Mouse (Mus musculus) testis, adult 10 weeks (tissue): ENCODE data around the gene Gm17079. TPM values are rescaled to one million over a fixed set of nuclear protein-coding genes. Genes with fewer than 3 reads are reported as not detected.

Experiments
- polyA plus RNA-seq: library from polyadenylated mRNA; stranded (reverse); fragments of 350-450 nt; fragmentation: Illumina TruSeq; extraction: RNeasy Lipid Tissue Mini Kit (QIAGEN cat#74804); gene quantifications from one replicate; pipeline ENCODE4 v1.2.3, GENCODE M21; 2014; ENCODE audit warnings: low read depth, low replicate concordance

The Gm17079 gene
- 4.2 TPM for polyA plus RNA-seq

DNA sequence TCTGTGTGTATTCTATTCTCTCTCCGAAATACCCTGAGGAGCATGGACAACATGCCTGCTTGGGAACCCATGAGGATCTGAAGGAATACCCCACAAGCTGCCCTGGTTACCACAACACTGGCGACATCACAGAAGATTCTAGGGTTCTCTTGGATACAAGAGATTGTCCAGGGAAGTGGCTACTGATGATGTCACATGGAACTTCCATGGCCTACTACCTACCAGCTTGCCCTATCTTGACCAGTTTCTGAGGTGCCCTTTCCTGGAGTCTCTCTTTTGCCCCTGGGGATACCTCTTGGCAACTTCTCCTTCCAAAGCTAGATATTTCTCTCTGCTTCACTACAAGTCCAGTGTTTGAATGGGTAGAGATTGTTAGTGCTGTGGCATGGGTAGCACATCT, at the start of gene Gm17079:
Gene Gm17079 (minus strand): TSS at position 101 of the 400 bp plus-strand sequence.

DNA sequence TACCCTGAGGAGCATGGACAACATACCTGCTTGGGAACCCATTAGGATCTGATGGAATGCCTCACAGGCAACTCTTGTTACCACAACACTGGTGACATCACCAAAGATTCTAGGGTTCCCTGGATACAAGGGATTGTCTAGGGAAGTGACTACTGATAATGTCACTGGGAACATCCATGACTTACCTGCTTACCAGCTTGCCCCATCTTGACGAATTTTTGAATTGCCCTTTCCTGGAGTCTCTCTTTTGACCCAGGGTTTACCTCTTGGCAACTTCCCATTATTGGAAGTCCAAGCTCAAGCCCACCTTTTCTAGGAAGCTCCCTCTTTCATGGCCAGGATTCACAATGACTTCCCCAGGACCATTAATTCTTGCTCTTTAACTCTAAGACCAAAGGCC, 21.8 kb upstream of the Gm17079 start, which contains the start of gene Gm5800:
Gene Gm5800 (minus strand): TSS at position 101 of the 400 bp plus-strand sequence.

Other genes with a start within 250 kb of the Gm17079 start
- 0.03 TPM for gene Vmn2r89, start 243.6 kb downstream of the Gm17079 start, polyA plus RNA-seq
- gene Gm5622, start 142.7 kb downstream of the Gm17079 start, polyA plus RNA-seq, result 12.6 TPM
- gene Gm17175, start 121.4 kb downstream of the Gm17079 start, polyA plus RNA-seq, result 1.7 TPM
- 7.3 TPM for gene Gm17174, start 103.3 kb downstream of the Gm17079 start, polyA plus RNA-seq
- gene Gm17078, start 84.2 kb downstream of the Gm17079 start, polyA plus RNA-seq, result 0.90 TPM
- 113 TPM for gene Gm4181, start 59.8 kb downstream of the Gm17079 start, polyA plus RNA-seq
- gene Gm5800, start 21.7 kb upstream of the Gm17079 start, polyA plus RNA-seq, result 207 TPM
- gene Ang4, start 78.1 kb upstream of the Gm17079 start, polyA plus RNA-seq, result 0.34 TPM
- gene AY358078, start 104.6 kb upstream of the Gm17079 start, polyA plus RNA-seq, result 6.6 TPM
- gene Ear6, start 158.2 kb upstream of the Gm17079 start, polyA plus RNA-seq, result not detected
- 2.7 TPM for gene Mettl17, start 189.4 kb upstream of the Gm17079 start, polyA plus RNA-seq
- 0.08 TPM for gene Slc39a2, start 197.4 kb upstream of the Gm17079 start, polyA plus RNA-seq
- gene Ndrg2, start 218.7 kb upstream of the Gm17079 start, polyA plus RNA-seq, result 30.5 TPM
- gene Tppp2, start 223.0 kb upstream of the Gm17079 start, polyA plus RNA-seq, result 324 TPM
- gene Rnase13, start 227.3 kb upstream of the Gm17079 start, polyA plus RNA-seq, result not detected